In genomic region chr13:57623909-57624481, GRCm38 (mm10) we compare ENCODE assay signal across 23 mouse cellular contexts.
A peak's percentile ranks its signal among the peaks of the same experiment; 100 is the strongest.
DNase-seq lines count a peak whose midpoint lies in the region; ATAC-seq lines count a peak whose summit lies in the region.
"Had no signal": no experiment of that assay in that cellular context is flagged by ENCODE, and none has a peak within 500 bp of the region (broad histone marks: within the 10 kb centered on the region; RNA-seq: fewer than 3 reads in every experiment).

No protein-coding gene starts in this region.

- no peaks in the 10 kb centered on the region; the same call in 1 of the 2 replicates for H3K27me3 ChIP-seq in hindbrain, embryonic 12.5 days
- H3K27me3 ChIP-seq in hindbrain, embryonic 16.5 days (replicated peaks; ENCODE audit: control insufficient read depth, insufficient read depth, low read length), result no peaks in the 10 kb centered on the region
- no peaks in the 10 kb centered on the region for H3K27me3 ChIP-seq in midbrain, embryonic 11.5 days (ENCODE audit: control insufficient read depth, insufficient read depth, low read length)
- H3K27me3 ChIP-seq in midbrain, embryonic 16.5 days (ENCODE audit: control insufficient read depth, insufficient read depth, low read depth, low read length), result no peaks in the 10 kb centered on the region
- H3K27me3 ChIP-seq: embryonic facial prominence, embryonic 15.5 days had no signal

- no peaks in the 10 kb centered on the region for H3K36me3 ChIP-seq in hindbrain, embryonic 12.5 days
- no peaks in the 10 kb centered on the region for H3K36me3 ChIP-seq in hindbrain, embryonic 16.5 days (ENCODE audit: control insufficient read depth, insufficient read depth, low read length)
- H3K36me3 ChIP-seq in midbrain, embryonic 11.5 days (ENCODE audit: control insufficient read depth, insufficient read depth, low read length), result no peaks in the 10 kb centered on the region
- no peaks in the 10 kb centered on the region for H3K36me3 ChIP-seq in midbrain, embryonic 16.5 days (ENCODE audit: control insufficient read depth, insufficient read depth, low read length)
- H3K36me3 ChIP-seq: embryonic facial prominence, embryonic 15.5 days had no signal

- H3K9ac ChIP-seq in hindbrain, embryonic 12.5 days, result no peak overlapping the region
- H3K9ac ChIP-seq in hindbrain, embryonic 16.5 days (ENCODE audit: low read depth, low read length), result no peak overlapping the region
- H3K9ac ChIP-seq in midbrain, embryonic 11.5 days (ENCODE audit: low read length), result no peak overlapping the region
- no peak overlapping the region for H3K9ac ChIP-seq in midbrain, embryonic 16.5 days (ENCODE audit: low read depth, low read length)
- H3K9ac ChIP-seq: embryonic facial prominence, embryonic 15.5 days; forebrain, postnatal 0 days had no signal

- WGBS in hindbrain, embryonic 12.5 days, result 53% methylated on average over 7 of the region's 7 CpGs
- 41% methylated on average over 7 of the region's 7 CpGs for WGBS in hindbrain, embryonic 16.5 days
- WGBS in midbrain, embryonic 11.5 days, result 30% methylated on average over 7 of the region's 7 CpGs
- 27% methylated on average over 7 of the region's 7 CpGs for WGBS in midbrain, embryonic 16.5 days

- peak; percentile 7 for DNase-seq in adrenal gland, postnatal 10 days
- DNase-seq in adrenal gland, postnatal 4 days (ENCODE audit: low spot score in 2 of 2), result no peak
- no peak for DNase-seq in midbrain, embryonic 11.5 days (ENCODE audit: low spot score, missing footprints)
- DNase-seq in Muller cell, postnatal 12 days (ENCODE audit: inconsistent ontology term), result no peak
- DNase-seq in thymus, adult 18-20 months, result no peak
- DNase-seq: cerebellum, adult 11-12 months; cerebellum, postnatal 25 days; forebrain, postnatal 0 days; gastrocnemius, postnatal 14 days; heart, adult 11 months; kidney, adult 2 months; left cerebral cortex, postnatal 4 days; liver; lung, postnatal 4 days; thymus, adult 2 months; thymus, postnatal 4 days had no signal

- no peaks in the 10 kb centered on the region for H3K4me1 ChIP-seq in hindbrain, embryonic 12.5 days
- no peaks in the 10 kb centered on the region for H3K4me1 ChIP-seq in hindbrain, embryonic 16.5 days (ENCODE audit: control insufficient read depth, insufficient read depth, low read depth, low read length)
- H3K4me1 ChIP-seq in midbrain, embryonic 11.5 days (ENCODE audit: control insufficient read depth, insufficient read depth, low read length), result no peaks in the 10 kb centered on the region
- no peaks in the 10 kb centered on the region for H3K4me1 ChIP-seq in midbrain, embryonic 16.5 days (ENCODE audit: control insufficient read depth, insufficient read depth, low read length)

- 0 out of 2 replicates have a peak, but pooled peaks cover 4% of the 10 kb centered on the region for H3K9me3 ChIP-seq in hindbrain, embryonic 12.5 days (replicated peaks)
- no peaks in the 10 kb centered on the region for H3K9me3 ChIP-seq in hindbrain, embryonic 16.5 days (ENCODE audit: control insufficient read depth, low read length)
- no peaks in the 10 kb centered on the region for H3K9me3 ChIP-seq in midbrain, embryonic 11.5 days (ENCODE audit: control insufficient read depth, low read length)
- peaks cover 6% of the 10 kb centered on the region for H3K9me3 ChIP-seq in midbrain, embryonic 16.5 days (replicated peaks; ENCODE audit: control insufficient read depth, low read length, poor library complexity, severe bottlenecking)
- H3K9me3 ChIP-seq: embryonic facial prominence, embryonic 15.5 days had no signal

- H3K27ac ChIP-seq in hindbrain, embryonic 12.5 days, result 0 out of 2 replicates have a peak overlapping the region, but pooled peaks have one; percentile 1
- H3K27ac ChIP-seq in hindbrain, embryonic 16.5 days (ENCODE audit: low read depth, low read length), result no peak overlapping the region
- no peak overlapping the region for H3K27ac ChIP-seq in midbrain, embryonic 11.5 days (ENCODE audit: low read depth, low read length)
- H3K27ac ChIP-seq in midbrain, embryonic 16.5 days (ENCODE audit: low read length), result no peak overlapping the region
- H3K27ac ChIP-seq: embryonic facial prominence, embryonic 15.5 days; kidney, postnatal 0 days had no signal

- H3K4me2 ChIP-seq in hindbrain, embryonic 12.5 days (replicated peaks), result no peak overlapping the region
- H3K4me2 ChIP-seq in hindbrain, embryonic 16.5 days (ENCODE audit: low read length), result no peak overlapping the region
- H3K4me2 ChIP-seq in midbrain, embryonic 11.5 days, result no peak overlapping the region
- no peak overlapping the region for H3K4me2 ChIP-seq in midbrain, embryonic 16.5 days (ENCODE audit: low read length)
- H3K4me2 ChIP-seq: embryonic facial prominence, embryonic 15.5 days; heart, embryonic 11.5 days had no signal

- peak; percentile 50 for ATAC-seq in hindbrain, embryonic 12.5 days (ENCODE audit: low FRiP score)
- no peak for ATAC-seq in hindbrain, embryonic 16.5 days
- ATAC-seq in midbrain, embryonic 11.5 days (ENCODE audit: low FRiP score), result peak; percentile 79
- ATAC-seq in midbrain, embryonic 16.5 days, result 0 out of 2 replicates have a peak, but pooled peaks have one; percentile 45
- ATAC-seq: CD4-positive, CD25-positive, alpha-beta regulatory T cell, adult 4 months; forebrain, postnatal 0 days had no signal

- H3K4me3 ChIP-seq in hindbrain, embryonic 12.5 days, result no peak overlapping the region
- H3K4me3 ChIP-seq in hindbrain, embryonic 16.5 days (ENCODE audit: low read length), result no peak overlapping the region
- no peak overlapping the region for H3K4me3 ChIP-seq in midbrain, embryonic 11.5 days (ENCODE audit: low read depth, low read length)
- H3K4me3 ChIP-seq in midbrain, embryonic 16.5 days (ENCODE audit: low read depth, low read length), result no peak overlapping the region
- H3K4me3 ChIP-seq: embryonic facial prominence, embryonic 15.5 days had no signal
